Mouse (Mus musculus) hindbrain, embryonic 11.5 days (tissue): ENCODE results near the gene Canx. TPM values are rescaled to one million over a fixed set of nuclear protein-coding genes. Genes with fewer than 3 reads are reported as not detected.

ENCODE experiments used
- microRNA counts: library from miRNA; unstranded; fragments of <30 nt; microRNA quantifications from one replicate; lab custom pipeline; 2015
- polyA plus RNA-seq: library from polyadenylated mRNA; unstranded; fragments of >200 nt; fragmentation: Nextera tagmentation; extraction: Ambion mirVana; gene quantifications from 2 replicates; pipeline ENCODE4 v1.2.1, GENCODE M21; 2014

The Canx gene
- polyA plus RNA-seq, 1 experiment from 2014 or later: 267 TPM

MicroRNA genes within 50 kb of the gene (microRNA counts, 519-probe panel; counts per million panel counts)
- 4,210 counts per million, percentile 42 among the panel's probes with 10 or more counts for microRNA mmu-miR-804 (lab: Ali Mortazavi, UCI)

Other genes with a start within 250 kb of the Canx start
- 22.0 and 29.3 TPM in 2 replicates for gene Tbc1d9b, start 194.3 kb downstream of the Canx start, polyA plus RNA-seq
- 21.9 and 22.4 TPM in 2 replicates for gene Mrnip, start 151.2 kb downstream of the Canx start, polyA plus RNA-seq
- 165 and 188 TPM in 2 replicates for gene Sqstm1, start 114.8 kb downstream of the Canx start, polyA plus RNA-seq
- 17.9 and 19.6 TPM in 2 replicates for gene Mgat4b, start 114.8 kb downstream of the Canx start, polyA plus RNA-seq
- gene Ltc4s, start 87.1 kb downstream of the Canx start, polyA plus RNA-seq: 0.94 and 1.3 TPM in 2 replicates
- gene Maml1, start 33.4 kb downstream of the Canx start, polyA plus RNA-seq: 9.2 and 10.1 TPM in 2 replicates
- 0.22 and 0.51 TPM in 2 replicates for gene Cby3, start 28.8 kb upstream of the Canx start, polyA plus RNA-seq
- 854 and 865 TPM in 2 replicates for gene Hnrnph1, start 51.3 kb upstream of the Canx start, polyA plus RNA-seq
- 25.9 and 29.9 TPM in 2 replicates for gene Rufy1, start 105.5 kb upstream of the Canx start, polyA plus RNA-seq